Mouse (Mus musculus) thymus, postnatal 14 days (tissue): ENCODE measurements at regions not wholly inside any gene's neighbourhood (a gene's known extent, or its start where the extent isn't known, plus 50 kb on each side); places are given as distances from the start of the nearest gene placed in this dataset.
"Not testable (repeated sequence)": the region's sequence is repeated elsewhere in the genome, so short reads cannot be mapped to it uniquely, and the experiment has no call there.

ENCODE experiments used
- DNase-seq: peaks from one replicate; pipeline ENCODE4 v3.0.0; 2021

GRCm38 (mm10) chr9:85637274-85637673 is 111.9 kb downstream of the Ibtk start:
- DNase-seq = no peak

GRCm38 (mm10) chr9:85636131-85636447 is 113.0 kb downstream of the Ibtk start:
- DNase-seq = no peak

- DNase-seq = no peak
Observed at GRCm38 (mm10) chr9:85635438-85636130, 113.5 kb downstream of the Ibtk start.

DNA sequence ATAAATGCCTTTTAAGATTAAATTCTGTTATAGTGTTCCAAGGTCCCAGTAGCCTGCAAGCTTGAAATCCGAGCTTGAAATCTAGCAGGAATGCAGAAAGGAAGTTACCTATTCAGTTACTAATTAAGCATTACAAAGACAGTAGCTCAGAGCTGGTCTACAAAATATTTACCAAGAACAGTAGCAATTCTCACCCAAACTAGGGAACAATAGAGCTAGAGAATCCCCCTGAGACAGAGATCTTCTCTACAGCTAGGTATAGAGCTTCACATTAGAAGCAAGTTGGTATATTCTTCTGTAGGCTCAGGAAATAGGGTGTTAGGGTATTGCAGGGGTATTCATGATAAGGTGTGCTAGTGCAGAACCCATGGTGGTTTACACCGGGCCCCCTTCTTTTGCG is 114.3 kb downstream of the Ibtk start:
- DNase-seq = not testable (repeated sequence)

- DNase-seq = no peak
Observed at GRCm38 (mm10) chr9:85617972-85618371, 131.2 kb downstream of the Ibtk start.

GRCm38 (mm10) chr9:85617177-85617777 is 131.9 kb downstream of the Ibtk start:
- DNase-seq = no peak

DNA sequence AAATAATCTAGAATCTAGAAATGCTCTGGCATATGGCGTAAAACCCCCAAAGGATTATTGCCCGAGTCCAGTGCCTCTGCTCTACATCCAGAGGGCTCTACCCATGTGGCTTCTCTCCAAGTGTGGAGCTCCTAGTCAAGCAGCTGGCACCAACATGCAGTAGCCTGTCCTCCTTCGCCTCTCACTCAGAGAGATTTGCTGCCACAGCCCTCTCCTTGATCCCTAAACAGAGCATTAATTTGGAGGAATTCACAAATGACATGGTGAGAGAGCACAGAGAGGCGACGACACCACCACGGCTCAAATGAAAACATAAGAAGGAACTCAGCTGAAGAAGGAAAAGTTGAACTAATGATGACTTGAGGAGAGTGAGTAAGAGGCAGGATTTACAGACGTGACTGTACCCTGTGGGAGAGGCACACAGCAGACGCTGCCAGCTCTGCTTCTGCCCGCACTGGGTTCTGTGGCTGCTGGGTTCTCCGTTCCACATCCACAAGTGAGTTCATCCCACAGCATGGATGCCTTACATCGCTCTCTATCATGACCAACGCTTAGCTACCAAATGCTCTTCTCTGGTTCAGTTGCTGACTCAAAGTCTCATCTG is 132.8 kb downstream of the Ibtk start:
- DNase-seq = no peak

GRCm38 (mm10) chr9:85609152-85609551 is 140.0 kb downstream of the Ibtk start:
- no peak for DNase-seq

DNA sequence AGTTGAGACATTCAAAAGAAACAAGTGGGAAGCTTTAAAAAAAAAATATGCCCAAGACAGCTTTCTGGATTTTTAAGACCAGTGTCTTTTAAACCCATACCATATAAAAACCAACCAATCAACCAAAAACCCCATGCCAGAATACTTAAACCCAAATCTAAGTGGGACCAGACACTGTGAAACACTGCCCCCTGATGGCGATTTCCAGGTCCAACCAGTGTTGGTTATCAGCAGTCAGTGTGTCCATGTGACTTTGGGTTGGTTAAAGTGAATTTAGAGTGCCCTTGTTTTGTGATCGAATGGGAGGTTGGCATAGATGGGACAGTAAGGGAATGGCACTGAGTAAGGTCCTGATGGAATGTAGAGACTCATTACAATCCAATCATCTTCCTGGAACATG is 152.2 kb downstream of the Ibtk start:
- DNase-seq = peak; percentile 33

GRCm38 (mm10) chr9:85593867-85594266 is 155.3 kb downstream of the Ibtk start:
- DNase-seq = no peak

DNA sequence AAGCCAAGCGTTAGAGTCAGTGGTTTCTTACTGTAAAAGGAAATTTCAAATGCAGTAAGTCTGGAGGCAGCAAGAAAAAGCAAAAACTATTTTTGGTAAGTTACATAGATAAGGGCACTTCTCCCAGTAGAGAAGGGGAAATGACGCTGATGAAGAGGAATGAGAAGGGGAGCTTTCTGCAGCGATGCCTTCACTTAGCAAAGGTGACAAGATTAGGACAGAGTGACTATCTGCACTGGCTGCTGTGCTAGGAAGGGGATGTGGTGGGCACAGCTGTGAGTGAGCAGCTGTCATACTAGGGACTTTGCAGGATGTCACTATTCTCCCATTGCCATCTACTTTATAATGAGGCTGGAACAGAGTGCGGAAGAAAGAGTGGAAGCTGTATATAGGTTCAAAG is 156.5 kb downstream of the Ibtk start:
- DNase-seq = no peak

DNA sequence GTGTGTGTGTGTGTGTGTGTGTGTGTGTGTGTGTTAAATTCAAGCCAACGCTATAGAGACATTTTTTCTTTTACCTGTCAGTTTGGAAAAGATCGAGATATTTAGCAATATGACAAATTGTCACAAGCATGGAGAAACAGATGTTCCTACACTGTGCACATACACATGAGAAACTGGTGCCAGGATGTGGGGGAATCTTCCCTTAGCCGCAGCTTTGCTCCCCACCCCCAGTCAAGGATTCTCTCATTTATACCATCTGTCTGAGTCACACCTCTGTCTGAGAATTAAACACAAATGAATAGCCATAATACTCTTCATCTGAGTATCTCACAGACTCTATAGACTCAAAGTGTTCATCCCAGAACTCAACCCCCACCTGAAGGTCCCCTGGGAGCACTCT is 159.9 kb downstream of the Ibtk start:
- DNase-seq = no peak

GRCm38 (mm10) chr9:85588077-85588476 is 161.1 kb downstream of the Ibtk start:
- peak; percentile 26 for DNase-seq

- DNase-seq = no peak
Observed at GRCm38 (mm10) chr9:85581028-85581595, 168.0 kb downstream of the Ibtk start.

DNA sequence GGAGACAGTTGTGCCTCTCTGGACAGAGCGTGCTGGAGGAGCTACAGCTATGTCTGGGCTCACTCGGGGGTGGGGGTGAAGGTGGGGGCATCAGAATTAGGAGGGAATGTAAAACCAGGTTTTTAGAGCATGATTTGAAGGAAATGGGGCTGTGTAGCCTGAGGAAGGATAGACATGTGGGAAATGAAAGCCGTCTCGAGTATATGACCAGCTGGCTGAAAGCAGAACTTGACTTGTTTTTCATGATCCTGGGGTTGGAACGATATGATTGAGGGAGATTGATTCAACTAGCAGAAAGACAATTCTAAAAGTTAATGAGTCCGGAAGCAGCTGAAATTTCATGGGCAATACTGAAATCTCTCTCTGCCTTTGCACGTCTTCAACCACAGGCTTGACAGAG is 171.3 kb downstream of the Ibtk start:
- no peak for DNase-seq

DNA sequence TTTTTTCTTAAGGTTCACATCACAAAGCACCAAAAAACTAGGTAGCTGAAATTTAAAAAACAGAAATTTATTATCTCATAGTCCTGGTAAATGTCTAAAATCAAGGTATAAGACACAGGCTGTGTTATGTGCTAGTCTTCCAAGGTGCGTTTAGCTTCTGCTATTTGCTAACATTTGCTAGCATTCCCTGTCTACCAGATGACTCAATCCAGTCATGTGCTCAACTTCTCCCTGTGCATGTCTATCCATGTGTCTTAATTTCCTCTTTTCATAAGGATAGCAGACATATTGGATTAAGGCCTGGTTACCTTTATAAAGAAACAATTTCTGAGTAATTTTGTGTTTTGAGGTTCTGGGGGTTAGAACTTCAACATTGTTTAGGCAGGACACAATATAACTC is 171.8 kb downstream of the Ibtk start:
- no peak for DNase-seq

GRCm38 (mm10) chr9:85568877-85569276 is 180.3 kb downstream of the Ibtk start:
- DNase-seq = no peak

- DNase-seq = no peak
Observed at GRCm38 (mm10) chr9:85551871-85552270, 197.3 kb downstream of the Ibtk start.

DNA sequence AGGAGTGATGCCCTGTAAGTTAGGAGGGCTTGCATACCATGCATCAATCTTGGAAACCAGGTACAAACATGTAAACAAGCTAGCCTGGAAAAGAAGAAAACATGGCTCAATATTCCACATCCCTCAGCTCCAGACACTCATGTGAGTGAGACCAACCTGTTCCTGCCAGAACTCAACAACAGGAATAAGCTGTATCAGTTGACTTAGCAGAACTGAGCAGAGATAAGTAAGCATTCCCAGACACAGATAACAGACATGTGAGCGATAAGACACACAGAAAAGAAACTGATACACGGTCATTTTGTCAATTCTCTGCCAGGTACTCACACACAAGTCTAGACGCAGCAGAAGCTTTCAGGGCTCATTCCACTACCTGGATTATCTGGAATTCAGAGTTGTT is 198.7 kb downstream of the Ibtk start:
- DNase-seq = no peak

DNA sequence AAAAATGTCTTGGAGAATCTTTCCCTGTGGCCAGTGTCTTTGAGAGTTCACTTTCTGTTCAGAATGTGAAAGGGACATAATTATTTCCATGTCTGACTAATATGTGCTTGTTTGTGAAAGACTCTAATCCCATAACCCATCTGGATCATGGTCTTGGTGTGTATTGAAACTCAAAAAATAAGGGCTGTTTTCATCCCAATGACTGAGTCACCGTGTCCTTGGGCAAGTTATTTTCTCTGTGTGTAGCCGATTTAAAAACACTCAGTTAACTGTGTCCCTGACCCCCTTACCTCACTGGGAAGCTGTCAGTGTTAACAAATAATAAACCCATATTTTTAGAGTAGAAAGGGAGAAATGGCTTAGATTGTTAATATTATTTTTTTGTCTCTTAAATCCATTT is 202.9 kb downstream of the Ibtk start:
- no peak for DNase-seq

GRCm38 (mm10) chr9:85545566-85545965 is 203.6 kb downstream of the Ibtk start:
- no peak for DNase-seq

- no peak for DNase-seq
Observed at GRCm38 (mm10) chr9:85538557-85538956, 210.6 kb downstream of the Ibtk start.

DNA sequence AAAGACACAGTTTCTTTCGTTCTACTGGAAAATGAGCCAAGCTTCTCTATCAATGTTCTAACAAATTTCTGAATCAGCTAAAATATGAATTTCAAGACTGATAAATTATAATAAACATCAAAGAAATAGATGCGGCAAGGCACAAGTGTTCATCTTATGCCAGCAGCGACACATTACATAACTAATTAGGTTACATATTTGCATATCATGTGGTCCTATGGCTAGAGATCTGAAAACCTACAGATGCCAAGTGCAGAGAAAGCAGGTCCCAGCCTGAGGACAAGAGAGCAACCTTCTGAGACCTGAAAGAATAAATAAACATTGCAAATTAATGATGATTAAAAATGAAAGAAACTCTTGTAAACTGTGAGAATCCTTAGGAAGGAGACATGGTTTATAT is 201.3 kb upstream of the Tent5a start:
- no peak for DNase-seq

DNA sequence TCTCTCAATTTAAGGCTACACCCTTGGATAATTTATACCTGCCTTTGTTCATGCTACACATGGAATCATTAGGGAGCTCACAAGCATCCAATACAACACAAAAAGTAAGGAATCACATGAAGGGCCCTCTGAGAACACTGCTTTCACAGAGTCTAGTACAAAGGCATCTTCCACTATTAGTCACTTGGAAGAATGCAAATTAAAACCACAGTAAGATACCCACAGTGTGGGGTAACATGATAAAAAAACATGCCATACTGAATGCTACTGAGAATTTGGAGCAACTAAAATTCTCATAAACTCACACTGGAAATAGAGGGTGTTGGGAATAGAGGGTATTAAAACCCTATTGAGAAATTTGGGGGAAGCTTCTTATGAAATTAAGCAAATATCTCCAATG is 197.6 kb upstream of the Tent5a start:
- DNase-seq = no peak
